Mouse (Mus musculus): ENCODE measurements around the gene Kdm4b. TPM values are rescaled to one million over a fixed set of nuclear protein-coding genes. Genes with fewer than 3 reads are reported as not detected.

Kdm4b gene
- total and polyA plus RNA-seq, 3 experiments, result 9.1 to 27.5 TPM; not detected in 1

GRCm38 (mm10) chr17:56413113-56413512 is 87.3 kb downstream of the Kdm4b start:
- TF ChIP-seq USF2 (IDR thresholded peaks at IDR 0.05; ENCODE audit: borderline replicate concordance in 1 of 2, insufficient read depth in 1 of 2, low read depth in 1 of 2, low read length in 2 of 2) (no peak), NRF1 (IDR thresholded peaks at IDR 0.05; ENCODE audit: insufficient read depth, low read depth, low read length, poor library complexity, severe bottlenecking) (no peak), CTCF (IDR thresholded peaks at IDR 0.05 in 2 of 3, conservative IDR thresholded peaks at IDR 0.05 in 1 of 3; ENCODE audit: control insufficient read depth in 1 of 3, insufficient read depth in 1 of 3, low read depth in 2 of 3, low read length in 3 of 3, poor library complexity in 1 of 3, severe bottlenecking in 1 of 3) (no peak), ZNF384 (IDR thresholded peaks at IDR 0.05; ENCODE audit: low read depth, low read length) (no peak)
- Histone ChIP-seq H3K4me3 (ENCODE audit: control insufficient read depth in 1 of 2, insufficient read depth in 1 of 2, low read depth in 2 of 2, low read length in 2 of 2) (no peak overlapping the region), H3K27me3 (ENCODE audit: control insufficient read depth in 1 of 2, insufficient read depth in 2 of 2, low read length in 2 of 2) (no peaks in the 10 kb centered on the region), H3K79me2 (ENCODE audit: control insufficient read depth, insufficient read depth, low read length, poor library complexity) (no peaks in the 10 kb centered on the region), H3K4me1 (ENCODE audit: control insufficient read depth in 1 of 2, insufficient read depth in 2 of 2, low read length in 2 of 2) (peaks cover 0 to 19% of the 10 kb centered on the region in 2 experiments; a peak in 2 of 4 replicates), H3K36me3 (ENCODE audit: control insufficient read depth in 1 of 2, insufficient read depth in 2 of 2, low read length in 2 of 2) (peaks cover 2 to 13% of the 10 kb centered on the region in 2 experiments), H3K27ac (ENCODE audit: control insufficient read depth, low read depth, low read length) (no peak overlapping the region), H3K9me3 (replicated peaks; ENCODE audit: insufficient read depth, low read length) (no peaks in the 10 kb centered on the region), H3K9ac (ENCODE audit: control insufficient read depth, low read depth, low read length, poor library complexity, severe bottlenecking) (no peak overlapping the region)
- DNase-seq (ENCODE audit: low read depth, low spot score), result no peak

- no peak for DNase-seq (ENCODE audit: low read depth, low spot score)
- peaks cover 3 to 13% of the 10 kb centered on the region in 2 experiments for H3K36me3 ChIP-seq (ENCODE audit: control insufficient read depth in 1 of 2, insufficient read depth in 2 of 2, low read length in 2 of 2)
- H3K79me2 ChIP-seq (ENCODE audit: control insufficient read depth, insufficient read depth, low read length, poor library complexity), result no peaks in the 10 kb centered on the region
- H3K27ac ChIP-seq (ENCODE audit: control insufficient read depth, low read depth, low read length), result no peak overlapping the region
- H3K4me1 ChIP-seq (ENCODE audit: control insufficient read depth in 1 of 2, insufficient read depth in 2 of 2, low read length in 2 of 2), result peaks cover 0 to 19% of the 10 kb centered on the region in 2 experiments; a peak in 2 of 4 replicates
- H3K9me3 ChIP-seq (replicated peaks; ENCODE audit: insufficient read depth, low read length), result no peaks in the 10 kb centered on the region
- H3K4me3 ChIP-seq (ENCODE audit: control insufficient read depth in 1 of 2, insufficient read depth in 1 of 2, low read depth in 2 of 2, low read length in 2 of 2), result no peak overlapping the region
- H3K27me3 ChIP-seq (ENCODE audit: control insufficient read depth in 1 of 2, insufficient read depth in 2 of 2, low read length in 2 of 2), result no peaks in the 10 kb centered on the region
- no peak overlapping the region for H3K9ac ChIP-seq (ENCODE audit: control insufficient read depth, low read depth, low read length, poor library complexity, severe bottlenecking)
- no peak for TF ChIP-seq E2F4 (IDR thresholded peaks at IDR 0.05; ENCODE audit: borderline replicate concordance, low read depth, low read length)
- no peak for TF ChIP-seq GABPA (IDR thresholded peaks at IDR 0.05; ENCODE audit: low read depth, low read length)
- TF ChIP-seq RAD21 (IDR thresholded peaks at IDR 0.05; ENCODE audit: low read depth, low read length), result no peak
- no peak for TF ChIP-seq MXI1 (IDR thresholded peaks at IDR 0.05; ENCODE audit: low read depth, low read length)
- no peak for TF ChIP-seq MAFK (IDR thresholded peaks at IDR 0.05; ENCODE audit: borderline replicate concordance, low read depth, low read length)
- no peak for TF ChIP-seq RCOR1 (IDR thresholded peaks at IDR 0.05; ENCODE audit: low read depth, low read length)
- no peak for TF ChIP-seq GATA1 (IDR thresholded peaks at IDR 0.05; ENCODE audit: low read depth, low read length)
These were observed 88.9 kb downstream of the Kdm4b start for GRCm38 (mm10) chr17:56414785-56415184.

GRCm38 (mm10) chr17:56418304-56418703 is 92.4 kb downstream of the Kdm4b start:
- DNase-seq (ENCODE audit: low read depth, low spot score), result no peak
- H3K27me3 ChIP-seq (ENCODE audit: control insufficient read depth in 1 of 2, insufficient read depth in 2 of 2, low read length in 2 of 2), result no peaks in the 10 kb centered on the region
- H3K79me2 ChIP-seq (ENCODE audit: control insufficient read depth, insufficient read depth, low read length, poor library complexity), result no peaks in the 10 kb centered on the region
- H3K4me1 ChIP-seq (ENCODE audit: control insufficient read depth in 1 of 2, insufficient read depth in 2 of 2, low read length in 2 of 2), result no peaks in the 10 kb centered on the region
- peaks cover 0 to 3% of the 10 kb centered on the region in 2 experiments; a peak in 2 of 4 replicates for H3K36me3 ChIP-seq (ENCODE audit: control insufficient read depth in 1 of 2, insufficient read depth in 2 of 2, low read length in 2 of 2)
- H3K9ac ChIP-seq (ENCODE audit: control insufficient read depth, low read depth, low read length, poor library complexity, severe bottlenecking), result no peak overlapping the region
- no peak overlapping the region for H3K27ac ChIP-seq (ENCODE audit: control insufficient read depth, low read depth, low read length)
- H3K4me3 ChIP-seq (ENCODE audit: control insufficient read depth in 1 of 2, insufficient read depth in 1 of 2, low read depth in 2 of 2, low read length in 2 of 2), result no peak overlapping the region
- TF ChIP-seq USF2 (IDR thresholded peaks at IDR 0.05; ENCODE audit: borderline replicate concordance in 1 of 2, insufficient read depth in 1 of 2, low read depth in 1 of 2, low read length in 2 of 2), result no peak
- no peak for TF ChIP-seq MXI1 (IDR thresholded peaks at IDR 0.05; ENCODE audit: low read depth, low read length)
- TF ChIP-seq TBP (IDR thresholded peaks at IDR 0.05; ENCODE audit: low read depth, low read length), result no peak
- TF ChIP-seq GATA1 (IDR thresholded peaks at IDR 0.05; ENCODE audit: low read depth, low read length), result no peak
- TF ChIP-seq POLR2AphosphoS2 (IDR thresholded peaks at IDR 0.05; ENCODE audit: low read length), result no peak
- TF ChIP-seq ZMIZ1 (IDR thresholded peaks at IDR 0.05; ENCODE audit: low read depth, low read length), result no peak
- TF ChIP-seq CTCF (IDR thresholded peaks at IDR 0.05 in 2 of 3, conservative IDR thresholded peaks at IDR 0.05 in 1 of 3; ENCODE audit: control insufficient read depth in 1 of 3, insufficient read depth in 1 of 3, low read depth in 2 of 3, low read length in 3 of 3, poor library complexity in 1 of 3, severe bottlenecking in 1 of 3), result no peak
- TF ChIP-seq SIN3A (IDR thresholded peaks at IDR 0.05; ENCODE audit: low read length), result no peak
- H3K9me3 ChIP-seq (replicated peaks; ENCODE audit: insufficient read depth, low read length), result no peaks in the 10 kb centered on the region

Data from MEL (cell line).